Mouse (Mus musculus) adrenal gland, adult 8-10 months (tissue): ENCODE measurements around the gene Vwce. TPM values are rescaled to one million over a fixed set of nuclear protein-coding genes. Genes with fewer than 3 reads are reported as not detected.

Source experiments
- DNase-seq: peaks from one replicate; pipeline ENCODE4 v3.0.0; 2022
- total RNA-seq, 4 experiments: library from RNA; stranded (reverse); gene quantifications; 2 replicates each; pipeline ENCODE4 v1.2.4; 2022

Gene Vwce
- total RNA-seq, 4 experiments from 2014 or later, result 0.06 to 1.7 (median 0.59) TPM; not detected in 1

DNA sequence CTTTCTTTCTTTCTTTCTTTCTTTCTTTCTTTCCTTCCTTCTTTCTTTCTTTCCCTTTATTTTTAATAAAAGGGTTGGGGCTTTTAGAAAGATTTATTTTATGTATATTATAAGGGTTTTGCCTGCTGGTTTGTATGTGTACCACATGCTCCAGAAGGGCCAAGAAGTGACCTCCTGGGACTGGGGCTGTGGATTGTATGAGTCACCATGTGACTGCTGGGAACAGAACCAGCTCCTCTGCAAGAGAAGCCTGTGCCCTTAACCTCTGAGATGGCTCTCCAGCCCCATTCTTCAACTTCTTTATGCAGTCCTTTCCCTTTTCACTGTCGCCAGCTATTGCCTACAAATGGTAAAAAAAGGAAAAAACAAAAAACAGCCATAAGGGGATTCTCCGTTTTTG, 11.6 kb downstream of the Vwce start:
- DNase-seq, result peak; percentile 40

DNA sequence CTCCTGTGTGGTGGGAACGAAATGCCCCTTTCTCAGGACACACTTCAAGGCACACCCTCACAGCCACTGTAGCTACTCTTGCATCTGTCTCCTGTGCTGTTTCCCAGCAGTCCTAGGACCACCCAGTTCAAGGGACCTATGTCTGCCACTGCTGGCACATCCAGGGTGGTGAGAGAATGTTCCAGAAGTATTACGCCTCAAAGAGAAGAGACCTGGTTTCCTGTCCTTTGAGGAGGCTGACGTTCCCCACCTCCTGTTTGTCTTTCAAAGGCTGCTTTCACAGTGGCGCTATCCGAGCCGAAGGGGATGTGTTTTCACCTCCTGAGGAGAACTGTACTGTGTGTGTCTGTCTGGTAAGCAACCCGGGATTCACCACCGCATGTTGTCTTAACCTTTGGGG, 14.1 kb downstream of the Vwce start:
- DNase-seq, result no peak

DNA sequence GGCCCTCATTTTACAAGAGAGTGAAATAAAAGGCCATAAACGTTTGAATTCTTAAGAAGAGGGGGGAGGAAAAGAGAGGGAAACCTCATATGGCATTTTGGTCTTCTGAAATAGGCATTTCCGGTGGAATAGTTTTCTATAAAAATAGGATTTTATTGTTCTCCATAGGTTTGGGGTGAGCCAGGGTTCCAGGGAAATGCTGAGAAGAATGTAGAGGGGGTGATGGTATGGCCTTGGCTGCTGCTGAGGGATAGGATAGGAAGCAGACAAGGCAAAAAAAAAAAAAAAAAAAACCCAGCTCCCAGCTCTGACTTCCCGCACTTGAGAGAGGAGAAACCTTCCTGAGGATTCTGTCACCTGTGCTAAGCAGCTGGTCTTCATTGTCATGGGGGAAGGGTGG, 22.0 kb downstream of the Vwce start:
- DNase-seq, result no peak

DNA sequence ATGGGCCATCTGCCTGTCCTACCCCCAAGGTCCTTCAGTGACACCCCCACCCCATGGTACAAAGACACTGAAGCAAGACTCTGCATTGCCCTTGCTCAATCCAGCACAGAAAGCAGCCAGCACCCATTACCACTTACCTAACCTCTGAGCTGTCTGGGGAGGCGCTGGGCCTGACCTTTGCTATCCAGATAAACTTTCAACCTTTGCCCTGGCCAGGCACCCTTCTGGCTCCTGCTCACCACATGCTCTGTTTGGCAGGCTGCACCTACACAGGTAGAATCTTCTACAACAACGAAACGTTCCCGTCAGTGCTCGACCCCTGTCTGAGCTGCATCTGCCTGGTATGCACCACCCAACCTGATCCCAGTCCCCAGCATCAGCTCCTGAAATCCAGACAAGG, 23.7 kb downstream of the Vwce start:
- DNase-seq, result no peak

DNA sequence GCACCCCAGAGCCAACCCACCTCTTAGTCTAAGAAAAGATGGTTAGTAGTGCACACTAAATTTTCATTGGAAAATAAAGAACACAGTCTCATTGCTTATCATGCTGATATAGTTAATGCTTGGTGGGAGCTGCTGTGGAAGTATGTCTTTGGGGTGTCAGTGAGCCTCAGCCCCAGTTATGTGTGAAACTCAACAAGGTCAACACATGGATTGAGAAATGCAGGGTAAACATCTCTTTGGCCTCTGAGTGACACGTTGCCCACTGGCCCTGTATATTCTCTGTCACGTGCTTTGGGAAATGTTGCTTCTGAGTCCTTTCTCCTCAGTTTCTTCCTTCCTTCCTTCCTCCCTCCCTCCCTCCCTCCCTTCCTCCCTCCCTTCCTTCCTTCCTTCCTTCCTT, 24.4 kb downstream of the Vwce start:
- DNase-seq, result no peak

DNA sequence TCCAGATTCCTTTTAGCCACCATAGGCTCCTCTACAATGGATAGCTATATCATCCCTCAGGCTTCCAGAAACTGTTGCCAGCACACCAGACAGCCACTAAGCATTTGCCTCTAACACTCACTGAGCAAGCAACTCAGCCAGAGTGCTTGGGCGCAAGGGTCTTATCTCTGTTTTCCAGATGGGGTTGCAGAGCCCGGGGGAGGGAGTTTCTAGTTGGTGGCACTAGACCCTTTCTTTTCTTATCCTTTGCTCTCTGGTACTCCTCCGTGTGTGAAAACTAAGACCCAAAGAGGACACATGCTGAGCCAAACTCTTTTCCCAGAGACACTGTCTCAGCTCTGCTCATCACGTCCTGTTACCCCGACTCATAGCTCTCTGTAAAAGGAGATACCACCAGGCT, 27.4 kb downstream of the Vwce start:
- no peak for DNase-seq

DNA sequence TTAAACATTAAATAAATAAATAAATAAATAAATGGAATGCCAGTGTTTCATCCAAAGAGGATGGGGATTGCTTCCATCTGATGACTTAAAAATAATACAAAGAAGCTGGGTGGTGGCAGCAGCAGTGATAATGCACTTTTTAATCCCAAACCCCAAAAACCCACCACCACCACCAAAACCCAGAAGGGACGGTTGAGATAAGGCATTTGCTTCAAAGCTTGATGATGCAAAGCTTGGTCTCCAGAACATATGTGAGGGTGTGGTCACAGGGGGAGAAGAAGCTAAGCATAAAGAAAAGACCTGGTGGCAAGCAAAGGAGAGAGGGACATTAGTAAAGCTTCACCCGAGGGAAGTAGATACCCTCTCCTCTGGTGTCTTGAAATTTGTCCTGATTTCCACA, 27.9 kb downstream of the Vwce start:
- DNase-seq, result no peak

DNA sequence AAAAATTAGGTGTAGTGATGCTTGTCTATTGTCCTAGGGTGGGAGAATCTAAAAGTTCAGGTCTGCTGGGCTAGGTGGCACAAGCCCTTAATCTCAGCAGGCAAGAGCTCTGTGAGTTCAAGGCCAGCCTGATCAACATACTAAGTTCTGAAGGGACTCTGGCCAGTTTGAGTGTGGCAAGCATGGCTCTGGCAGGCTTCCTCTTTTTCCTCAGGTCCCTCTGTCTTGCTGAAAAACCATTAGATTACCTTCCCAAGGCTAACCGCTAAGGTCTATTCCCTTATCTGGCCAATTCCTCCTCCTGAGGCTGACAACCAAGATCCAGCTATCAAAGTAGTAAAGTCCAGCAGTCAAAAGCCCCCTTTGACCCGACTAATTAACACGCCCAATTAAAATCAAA, 28.7 kb downstream of the Vwce start:
- DNase-seq, result no peak

DNA sequence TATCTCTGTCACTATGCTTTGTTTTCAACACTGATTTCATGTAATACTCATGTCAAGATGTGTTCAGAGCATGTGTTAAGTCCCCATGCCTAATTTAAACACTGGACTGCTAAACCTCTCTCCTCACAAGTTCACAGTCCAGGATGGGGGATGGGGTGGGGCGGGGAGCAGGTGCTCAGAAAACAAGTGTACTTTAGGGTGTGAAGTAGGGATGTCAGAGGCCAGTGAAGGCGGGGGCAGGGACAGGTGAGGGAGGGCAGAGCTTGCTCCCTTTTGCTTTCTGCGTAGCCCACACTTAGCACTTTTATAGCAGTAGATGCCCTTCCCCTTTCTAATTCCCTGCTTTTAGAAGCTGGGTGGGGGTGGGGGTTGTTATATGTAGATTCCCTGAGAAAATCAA, 31.1 kb downstream of the Vwce start:
- DNase-seq, result no peak

DNA sequence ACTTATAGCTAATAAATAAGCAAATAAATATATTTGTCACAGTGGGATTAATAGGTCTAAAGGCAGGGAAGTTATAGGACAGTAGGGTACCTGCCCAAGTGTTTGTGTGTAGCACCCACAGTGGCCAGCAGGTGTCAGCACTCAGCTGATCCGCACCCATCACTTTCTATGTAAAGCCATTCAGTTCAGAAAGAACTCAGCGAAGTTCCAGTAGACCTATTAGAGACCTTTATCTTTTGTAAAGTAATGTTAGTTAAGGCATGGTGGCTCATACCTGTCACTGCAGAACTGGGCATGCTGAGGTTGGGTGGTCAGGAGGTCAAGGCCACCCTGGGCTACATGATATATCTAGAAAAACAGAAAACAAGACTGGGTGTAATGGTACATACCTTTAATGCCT, 31.5 kb downstream of the Vwce start:
- DNase-seq, result peak; percentile 18

DNA sequence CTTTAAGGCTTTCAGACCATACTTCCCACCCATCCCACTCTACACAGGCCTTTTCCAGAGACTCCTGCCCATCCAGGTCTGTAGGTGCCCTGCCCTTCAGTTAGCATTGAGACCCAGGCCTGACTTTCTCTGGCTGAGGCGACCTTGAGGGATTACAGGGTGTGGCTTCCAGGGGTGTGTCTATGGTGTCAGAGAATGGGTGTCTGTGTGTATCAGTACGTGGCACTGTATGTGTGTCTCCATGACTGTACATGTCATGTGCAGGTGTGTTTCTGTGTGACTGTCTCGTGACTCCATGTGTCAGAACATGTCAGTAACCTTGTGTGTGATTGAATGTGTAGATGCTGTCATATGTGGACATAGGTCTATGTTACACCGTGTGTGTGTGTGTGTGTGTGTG, 37.3 kb downstream of the Vwce start:
- no peak for DNase-seq

DNA sequence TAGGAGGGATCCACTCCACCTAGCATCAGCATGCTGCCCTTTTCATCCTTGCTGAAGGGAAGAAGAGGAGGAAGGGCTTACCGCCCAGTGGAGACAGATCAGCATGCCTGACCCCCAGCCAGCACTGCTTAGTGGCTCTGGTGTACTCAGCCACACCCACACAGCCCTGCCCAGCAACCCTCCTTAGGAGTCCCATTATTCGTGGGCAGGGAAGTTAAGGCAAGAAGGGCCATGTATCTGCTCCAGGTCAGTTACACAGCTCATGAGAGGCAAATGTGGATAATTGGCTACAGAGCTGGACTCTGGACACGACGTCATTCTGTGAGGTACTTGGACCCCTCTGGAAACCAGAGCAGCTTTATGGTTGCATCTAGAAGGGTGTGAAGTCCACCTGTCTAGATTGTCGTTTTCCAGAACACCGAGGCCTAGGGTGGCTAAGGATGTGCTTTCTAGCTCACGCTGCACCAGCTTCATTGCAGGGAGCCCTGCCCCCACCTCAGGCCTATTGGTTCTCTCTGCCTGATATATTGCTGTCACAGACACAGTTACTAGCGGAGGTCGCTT, 37.9 kb downstream of the Vwce start:
- DNase-seq, result no peak

DNA sequence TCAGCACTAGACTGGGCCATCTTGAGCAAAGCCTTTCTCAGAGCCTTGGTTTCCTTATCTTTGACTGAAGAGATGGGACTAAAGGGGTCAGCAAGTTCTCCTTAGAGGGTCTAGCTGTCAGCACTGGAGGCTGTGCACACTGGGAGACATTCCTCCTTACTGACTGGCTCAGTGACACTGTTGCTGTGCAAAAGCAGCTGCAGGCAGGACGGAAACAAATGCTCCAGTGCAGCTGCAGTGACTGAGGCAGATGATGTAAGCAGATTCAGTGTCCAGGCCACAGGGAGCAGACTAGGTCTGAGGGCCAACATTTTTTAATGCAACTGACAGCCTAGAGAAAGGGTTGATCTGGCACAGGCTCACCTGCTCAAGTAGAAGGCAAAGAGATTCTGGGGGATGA, 39.3 kb downstream of the Vwce start:
- DNase-seq, result no peak

DNA sequence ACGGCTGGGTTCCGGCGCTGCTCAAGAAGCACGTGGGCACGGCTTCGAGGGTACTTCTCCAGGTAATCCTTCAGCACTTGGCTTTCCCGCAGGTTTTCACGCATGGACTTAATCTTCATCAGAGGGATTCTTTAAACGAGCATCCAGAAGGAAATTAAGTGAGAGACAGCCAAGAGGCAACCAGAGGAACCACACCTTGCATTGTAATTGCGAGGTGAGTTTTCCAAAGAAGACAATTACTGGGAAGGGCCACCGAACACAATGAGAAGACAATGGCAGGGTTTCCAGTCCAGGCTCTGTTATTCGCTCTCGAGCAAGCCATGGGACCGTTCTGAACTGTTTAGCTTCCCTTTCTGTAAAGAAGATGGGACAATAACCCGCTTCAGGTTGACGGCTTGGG, 42.6 kb downstream of the Vwce start:
- DNase-seq, result no peak

DNA sequence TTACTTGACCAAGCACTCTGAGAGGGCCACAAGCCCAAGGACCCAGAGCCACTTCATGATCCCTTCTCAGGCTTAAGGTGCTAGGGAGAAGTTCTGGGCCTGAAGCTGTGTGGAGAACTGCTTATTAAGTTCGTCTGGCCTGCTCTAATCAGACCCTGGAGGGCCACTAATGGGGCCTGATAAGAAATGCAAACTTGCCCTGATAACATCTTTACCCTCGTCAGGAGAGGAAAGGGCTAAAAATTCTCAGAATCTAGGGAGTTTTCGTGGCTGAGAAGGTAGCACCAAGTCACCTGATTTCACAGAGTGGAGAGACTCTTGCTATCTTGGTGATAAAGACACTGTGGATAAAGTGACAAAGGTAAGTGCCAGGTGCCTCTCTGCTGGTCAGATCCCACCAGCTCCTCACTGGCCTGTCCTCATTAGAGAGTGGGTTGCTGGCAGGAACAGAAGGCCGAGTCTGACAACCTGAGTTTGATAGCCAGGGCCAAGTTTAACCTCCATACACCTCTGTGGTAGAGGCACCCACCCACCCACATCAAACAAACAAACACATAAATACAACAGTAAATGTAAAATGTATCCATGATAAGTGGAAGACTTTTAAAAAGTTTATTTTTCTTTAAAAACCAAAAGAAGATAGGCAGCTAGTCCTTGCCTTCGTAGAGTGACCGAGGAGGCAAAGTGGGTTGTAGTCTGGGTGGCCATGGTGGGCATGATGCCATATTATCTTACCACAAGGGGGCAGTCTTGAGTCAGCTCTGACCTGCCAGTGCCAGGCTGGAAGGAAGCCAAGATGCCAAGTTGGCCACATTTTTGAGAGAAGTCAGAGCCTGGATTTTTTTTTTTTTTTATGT, 44.1 kb downstream of the Vwce start, which contains the start of gene Pga5:
Gene Pga5, minus strand, starts transcription at position 157 of the 857 bp plus-strand sequence.
- peak; percentile 72 for DNase-seq

DNA sequence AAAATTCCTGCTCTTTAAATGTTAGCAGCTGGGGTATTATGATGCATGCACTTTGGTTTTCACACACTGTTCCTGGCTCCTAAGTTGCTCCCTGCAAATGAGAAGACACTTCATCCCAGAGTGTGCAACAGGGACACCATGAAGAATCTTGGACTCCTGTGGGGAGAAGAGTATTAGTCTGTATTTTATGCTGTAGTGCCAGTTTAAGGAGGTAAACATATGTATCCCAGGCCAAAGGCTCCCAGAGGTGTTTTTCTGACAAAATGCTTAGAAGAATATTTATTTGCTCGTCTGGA, 44.7 kb downstream of the Vwce start:
- no peak for DNase-seq

DNA sequence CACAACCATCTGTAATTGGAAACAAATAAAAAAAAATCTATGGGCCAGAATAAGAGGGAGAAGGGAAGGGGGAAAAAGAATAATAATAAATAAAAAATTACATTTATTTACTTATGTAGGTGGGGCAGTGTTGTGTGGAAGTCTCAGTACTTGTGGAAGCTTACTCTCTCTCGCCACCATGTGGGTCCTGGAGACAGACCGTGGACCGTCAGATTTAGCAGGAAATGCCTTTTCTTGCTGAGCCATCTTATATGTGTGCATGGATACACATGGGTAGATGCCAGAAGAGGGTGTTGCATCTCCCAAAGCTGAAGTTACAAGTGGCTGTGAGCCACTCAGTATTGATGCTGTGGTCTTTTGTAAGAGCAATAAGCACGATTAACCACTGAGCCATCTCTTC, 47.6 kb downstream of the Vwce start:
- no peak for DNase-seq

DNA sequence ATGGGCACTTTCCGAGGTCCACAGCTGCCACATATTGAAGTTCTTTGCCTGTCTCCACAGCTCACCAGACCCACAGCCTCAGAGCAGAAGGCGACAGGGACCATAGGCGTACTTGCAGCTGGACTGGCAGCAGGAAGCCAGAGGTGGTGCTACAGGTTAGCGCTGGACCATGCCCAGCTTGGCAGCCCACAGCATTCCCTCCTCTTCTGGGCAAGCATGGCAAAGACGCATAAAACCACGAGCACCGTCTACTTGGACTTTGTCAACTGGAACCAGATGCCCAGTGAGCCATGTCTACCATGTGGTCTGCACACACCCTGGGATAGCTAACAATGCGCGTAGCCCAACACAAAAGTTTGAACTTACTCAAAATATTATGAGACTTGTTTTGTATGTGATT, 51.1 kb downstream of the Vwce start:
- no peak for DNase-seq

DNA sequence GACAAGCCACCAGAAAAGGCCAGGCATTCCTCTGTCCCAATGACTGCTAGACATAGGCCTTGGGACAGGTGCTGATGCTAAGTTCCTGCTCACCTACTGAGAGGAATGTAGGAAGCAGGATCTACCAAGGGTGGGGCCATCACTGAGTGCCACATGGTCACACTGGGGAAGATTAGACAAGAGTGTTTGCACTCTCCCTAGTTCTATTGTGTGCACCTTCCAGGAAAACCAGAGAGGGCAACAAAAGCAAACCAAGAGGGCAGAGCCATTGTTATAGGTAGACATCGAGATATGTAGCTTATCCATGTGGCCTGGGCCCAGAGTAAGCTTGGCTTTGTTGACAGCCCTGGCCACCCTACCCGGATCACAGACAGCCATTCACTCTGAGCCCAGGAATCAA, 51.7 kb downstream of the Vwce start:
- no peak for DNase-seq

DNA sequence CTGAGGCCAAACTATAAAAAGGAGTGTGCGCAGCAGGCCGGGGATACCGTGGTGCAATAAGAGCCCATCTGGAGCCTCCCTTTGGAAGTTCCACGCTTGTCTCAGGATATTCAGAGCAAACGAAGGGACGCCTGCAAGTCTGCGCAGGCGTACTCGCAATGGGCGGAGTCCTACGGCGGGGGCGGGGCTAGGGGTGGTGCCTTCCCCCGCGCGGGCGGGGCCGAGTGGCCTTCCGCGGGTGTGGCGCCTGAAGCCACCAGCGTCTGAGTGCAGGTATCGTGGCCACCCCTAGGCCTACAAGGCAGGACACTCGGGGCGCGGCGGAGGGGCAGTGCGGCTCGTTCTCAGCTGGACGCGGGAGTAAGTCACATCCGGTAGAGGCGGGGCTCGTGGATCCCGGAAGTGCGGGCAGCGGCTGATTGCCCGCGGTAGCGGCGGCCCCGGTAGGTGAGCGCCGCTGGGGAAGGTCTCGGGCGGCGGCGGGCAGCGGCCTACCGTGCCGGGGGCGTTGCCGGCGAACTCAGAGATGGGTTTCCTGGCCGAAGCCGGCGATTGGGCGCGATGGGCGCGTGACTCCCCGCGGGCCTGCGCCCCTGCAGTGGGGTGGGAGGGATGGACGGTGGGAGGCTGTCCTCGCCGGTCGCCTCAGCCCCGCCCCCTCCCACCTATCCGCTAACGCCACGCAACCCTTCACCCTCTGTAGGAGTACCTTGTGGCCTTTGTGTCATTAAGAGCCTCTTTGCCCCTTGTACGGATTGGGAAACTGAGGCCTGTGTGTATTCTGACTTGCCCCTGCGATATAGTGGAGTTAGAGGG, 54.7 kb downstream of the Vwce start, which contains the start of gene Vps37c:
Gene Vps37c, plus strand, starts transcription at position 199 of the 816 bp plus-strand sequence.
- DNase-seq, result peak; percentile 90

DNA sequence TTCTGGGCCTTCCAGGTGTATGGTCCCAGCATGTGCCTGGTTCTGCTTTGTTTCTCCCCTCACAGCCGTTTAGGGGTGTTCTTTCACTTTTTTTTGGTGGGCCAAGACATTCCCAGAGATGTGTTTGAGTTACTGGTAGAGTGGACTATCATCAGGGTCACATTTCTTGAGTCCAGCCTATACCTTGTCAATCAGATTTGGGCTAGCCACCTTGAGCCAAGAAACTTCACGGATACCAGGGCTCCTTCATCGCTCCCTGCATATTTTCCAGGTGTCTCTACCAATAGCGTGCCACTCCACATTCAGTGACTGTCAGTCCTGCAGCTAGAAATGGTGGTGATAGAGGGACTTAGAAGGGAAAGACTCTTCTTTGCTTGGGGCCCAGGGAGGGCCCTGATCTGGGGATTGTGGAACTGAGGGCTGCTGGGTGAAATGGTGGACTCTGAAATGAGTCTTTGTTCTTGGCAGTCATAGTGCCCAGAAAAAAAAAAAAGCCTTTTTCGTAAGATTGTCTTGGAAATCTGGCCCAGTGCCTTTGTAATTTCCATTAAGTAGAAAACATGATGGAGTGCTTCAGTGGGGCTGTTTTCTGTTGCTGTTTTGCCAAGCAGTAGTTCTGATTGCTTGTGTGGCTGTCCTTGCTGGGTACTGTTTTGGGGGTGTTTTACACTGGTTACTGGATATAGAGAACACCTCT, 55.6 kb downstream of the Vwce start:
- DNase-seq, result no peak

DNA sequence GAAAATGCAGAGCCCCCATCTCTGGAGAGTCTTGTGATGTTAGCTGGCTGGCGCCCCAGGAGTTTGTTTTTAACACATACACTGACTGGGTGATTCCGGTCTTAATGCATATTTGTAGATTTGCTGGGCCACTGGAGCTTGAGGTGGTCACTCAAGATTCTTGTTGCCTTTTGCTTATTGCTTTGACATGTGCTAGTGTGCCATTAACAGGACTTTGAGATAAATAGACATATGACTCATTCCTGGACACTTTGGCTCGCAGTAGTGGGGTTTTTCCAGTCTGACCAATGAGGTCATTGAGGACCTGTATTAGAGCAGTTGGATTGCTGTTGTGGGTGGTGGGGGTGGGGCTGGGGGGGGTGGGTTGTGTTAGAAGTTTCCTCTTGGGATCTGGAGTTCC, 56.3 kb downstream of the Vwce start:
- DNase-seq, result peak; percentile 66

DNA sequence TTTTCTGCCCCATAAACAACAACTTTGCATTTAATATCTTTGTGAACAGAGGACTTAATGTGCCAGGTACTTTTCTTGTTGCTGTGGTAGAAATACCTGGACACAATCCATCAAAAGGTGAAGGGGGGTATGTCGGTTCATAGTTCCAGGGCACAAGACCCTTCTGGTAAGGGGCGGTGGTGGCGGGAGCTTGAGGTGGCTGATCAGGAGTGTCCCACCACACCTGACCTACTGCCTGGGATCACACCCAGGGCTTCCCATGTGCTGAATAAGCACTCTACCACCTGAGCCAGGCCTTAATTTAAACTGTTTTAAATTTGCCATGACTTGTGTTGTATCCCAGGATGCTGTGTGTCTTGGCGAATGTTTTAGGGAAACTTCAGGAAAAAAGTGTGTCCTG, 57.1 kb downstream of the Vwce start:
- DNase-seq, result no peak
